Mouse (Mus musculus) cortical plate, adult 2 months (tissue): Measurements from ENCODE around the gene Nat8f3.
"Not testable (repeated sequence)": the region's sequence is repeated elsewhere in the genome, so short reads cannot be mapped to it uniquely, and the experiment has no call there.

ENCODE experiments used
- CTCF ChIP-seq: fragments of 200-500 bp; IDR thresholded peaks from 2 replicates; pipeline ENCODE4 v1.5.1; 2011; ENCODE audit warnings: mild to moderate bottlenecking, control low read depth, low read length; ENCODE audit not compliant: insufficient read depth; ENCODE audit errors: extremely low read depth
- POLR2A ChIP-seq: fragments of 200-500 bp; IDR thresholded peaks from 2 replicates; pipeline ENCODE4 v1.6.1; 2011; ENCODE audit warnings: mild to moderate bottlenecking, low read length, control low read depth; ENCODE audit not compliant: insufficient read depth; ENCODE audit errors: extremely low read depth

- TF ChIP-seq CTCF, POLR2A: not testable (repeated sequence)
Measured at GRCm38 (mm10) chr6:85810514-85810913, 45.0 kb upstream of the Nat8f3 start.
